Mouse (Mus musculus) frontal cortex, postnatal 36 days (tissue): Measurements from ENCODE around the gene Ulk4.
A peak's percentile ranks its signal among the peaks of the same experiment; 100 is the strongest.

Experiments used
- DNase-seq, 2 experiments: peaks; one replicate each; pipeline ENCODE4 v3.0.0; 2022; ENCODE audit warnings: low spot score in 2 of 2

Ulk4 gene

GRCm38 (mm10) chr9:121299976-121300570, 23.1 kb upstream of the Ulk4 start:
- DNase-seq: no peak

- DNase-seq: no peak
Observed at GRCm38 (mm10) chr9:121299223-121299755, 22.3 kb upstream of the Ulk4 start.

- DNase-seq: no peak
Observed at GRCm38 (mm10) chr9:121298411-121299091, 21.6 kb upstream of the Ulk4 start.

GRCm38 (mm10) chr9:121298065-121298398, 21.0 kb upstream of the Ulk4 start:
- DNase-seq: no peak

GRCm38 (mm10) chr9:121297171-121298064, 20.4 kb upstream of the Ulk4 start, which contains the start of gene Trak1:
Gene Trak1, plus strand, starts transcription at chr9:121297502.
- DNase-seq: peak in 1 of 2 experiments; percentile 40

- DNase-seq: no peak
Observed at GRCm38 (mm10) chr9:121295221-121295620, 18.2 kb upstream of the Ulk4 start.

- DNase-seq: no peak
Observed at GRCm38 (mm10) chr9:121293187-121293586, 16.2 kb upstream of the Ulk4 start.

GRCm38 (mm10) chr9:121291275-121291674, 14.3 kb upstream of the Ulk4 start:
- DNase-seq: no peak

- no peak for DNase-seq
Observed at GRCm38 (mm10) chr9:121286325-121286901, 9.4 kb upstream of the Ulk4 start.

- peak; percentile 55 to 64 for DNase-seq
Observed at GRCm38 (mm10) chr9:121285341-121286324, 8.6 kb upstream of the Ulk4 start.

GRCm38 (mm10) chr9:121284422-121284821, 7.4 kb upstream of the Ulk4 start:
- no peak for DNase-seq

GRCm38 (mm10) chr9:121283620-121284185, 6.7 kb upstream of the Ulk4 start:
- no peak for DNase-seq

GRCm38 (mm10) chr9:121281891-121282290, 4.9 kb upstream of the Ulk4 start:
- DNase-seq: no peak

- DNase-seq: no peak
Observed at GRCm38 (mm10) chr9:121279216-121279615, 2.2 kb upstream of the Ulk4 start.

- DNase-seq: no peak
Observed at GRCm38 (mm10) chr9:121276745-121277117, 266 bp downstream of the Ulk4 start.

GRCm38 (mm10) chr9:121271561-121271960, 5.4 kb downstream of the Ulk4 start:
- no peak for DNase-seq

- no peak for DNase-seq
Observed at GRCm38 (mm10) chr9:121271149-121271548, 5.8 kb downstream of the Ulk4 start.

- DNase-seq: no peak
Observed at GRCm38 (mm10) chr9:121265307-121265706, 11.7 kb downstream of the Ulk4 start.

GRCm38 (mm10) chr9:121257106-121257505, 19.9 kb downstream of the Ulk4 start:
- DNase-seq: no peak

GRCm38 (mm10) chr9:121254761-121255160, 22.2 kb downstream of the Ulk4 start:
- DNase-seq: no peak
